Mouse (Mus musculus): ENCODE data around the gene Slc35d3.

Slc35d3 gene

GRCm38 (mm10) chr10:19835887-19836710, 15.2 kb downstream of the Slc35d3 start:
- DNase-seq (ENCODE audit: low spot score in 2 of 2) = no peak

GRCm38 (mm10) chr10:19834222-19834621, 17.0 kb downstream of the Slc35d3 start:
- DNase-seq (ENCODE audit: low spot score in 2 of 2) = no peak

GRCm38 (mm10) chr10:19831072-19831849, 20.0 kb downstream of the Slc35d3 start:
- no peak for DNase-seq (ENCODE audit: low spot score in 2 of 2)

- no peak for DNase-seq (ENCODE audit: low spot score in 2 of 2)
These were observed 30.3 kb downstream of the Slc35d3 start for GRCm38 (mm10) chr10:19820986-19821385.

- DNase-seq (ENCODE audit: low spot score in 2 of 2) = no peak
These were observed 32.4 kb downstream of the Slc35d3 start for GRCm38 (mm10) chr10:19818723-19819355.

GRCm38 (mm10) chr10:19815371-19815770, 35.9 kb downstream of the Slc35d3 start:
- DNase-seq (ENCODE audit: low spot score in 2 of 2) = no peak

- no peak for DNase-seq (ENCODE audit: low spot score in 2 of 2)
These were observed 39.7 kb downstream of the Slc35d3 start for GRCm38 (mm10) chr10:19811436-19812172.

- no peak for DNase-seq (ENCODE audit: low spot score in 2 of 2)
These were observed 46.5 kb downstream of the Slc35d3 start for GRCm38 (mm10) chr10:19804763-19805162.

- no peak for DNase-seq (ENCODE audit: low spot score in 2 of 2)
These were observed 48.3 kb downstream of the Slc35d3 start for GRCm38 (mm10) chr10:19802958-19803357.

All from urinary bladder, adult 18-20 months (tissue).